Mouse (Mus musculus): ENCODE results near the gene Dner.
"Not testable (repeated sequence)": the region's sequence is repeated elsewhere in the genome, so short reads cannot be mapped to it uniquely, and the experiment has no call there.

Gene Dner

GRCm38 (mm10) chr1:84399118-84399517 lies 296.9 kb downstream of the Dner start:
- DNase-seq (ENCODE audit: low read depth, low spot score), result no peak

DNA sequence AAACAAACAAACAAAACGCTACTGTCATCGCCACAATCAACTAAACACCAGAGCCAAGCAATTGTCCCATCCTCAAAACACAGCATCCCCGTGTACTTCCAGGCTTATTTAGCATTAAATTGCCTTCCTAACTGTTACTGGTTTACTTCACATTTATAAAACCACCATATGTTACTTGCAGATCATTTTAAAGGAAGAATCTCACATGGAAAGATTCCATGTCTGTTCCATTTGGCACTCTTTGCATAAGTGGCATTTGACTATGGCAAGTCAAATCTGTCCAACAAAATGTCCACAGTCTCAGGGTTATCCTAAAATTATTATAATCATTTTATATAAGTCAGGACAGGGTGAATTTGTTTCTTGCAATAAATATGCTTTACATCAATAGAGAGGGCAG lies 299.2 kb downstream of the Dner start:
- DNase-seq (ENCODE audit: low read depth, low spot score), result no peak

- DNase-seq (ENCODE audit: low read depth, low spot score), result no peak
These were observed 300.1 kb downstream of the Dner start for GRCm38 (mm10) chr1:84395928-84396327.

DNA sequence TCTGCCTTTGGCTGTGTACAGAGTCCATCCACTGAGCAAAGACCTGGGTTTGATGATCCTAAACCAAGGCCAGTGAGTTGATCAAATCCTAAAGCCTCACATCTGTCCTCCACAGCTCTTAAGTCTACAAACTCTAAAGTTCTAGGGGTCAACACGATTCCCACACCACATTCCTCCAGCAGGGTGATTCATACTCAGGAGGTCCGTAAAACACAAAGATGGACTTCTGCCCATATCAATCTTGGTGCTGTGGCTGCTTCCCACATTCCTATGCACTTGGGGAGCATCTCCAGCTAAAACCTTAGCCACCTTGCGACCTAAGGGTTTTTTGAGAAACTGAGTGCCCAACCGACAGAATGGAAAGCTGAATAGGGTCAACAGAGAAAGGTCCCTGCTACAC lies 305.1 kb downstream of the Dner start:
- no peak for DNase-seq (ENCODE audit: low read depth, low spot score)

- peak; percentile 11 for DNase-seq (ENCODE audit: low read depth, low spot score)
These were observed 308.4 kb downstream of the Dner start for GRCm38 (mm10) chr1:84387616-84388015.

DNA sequence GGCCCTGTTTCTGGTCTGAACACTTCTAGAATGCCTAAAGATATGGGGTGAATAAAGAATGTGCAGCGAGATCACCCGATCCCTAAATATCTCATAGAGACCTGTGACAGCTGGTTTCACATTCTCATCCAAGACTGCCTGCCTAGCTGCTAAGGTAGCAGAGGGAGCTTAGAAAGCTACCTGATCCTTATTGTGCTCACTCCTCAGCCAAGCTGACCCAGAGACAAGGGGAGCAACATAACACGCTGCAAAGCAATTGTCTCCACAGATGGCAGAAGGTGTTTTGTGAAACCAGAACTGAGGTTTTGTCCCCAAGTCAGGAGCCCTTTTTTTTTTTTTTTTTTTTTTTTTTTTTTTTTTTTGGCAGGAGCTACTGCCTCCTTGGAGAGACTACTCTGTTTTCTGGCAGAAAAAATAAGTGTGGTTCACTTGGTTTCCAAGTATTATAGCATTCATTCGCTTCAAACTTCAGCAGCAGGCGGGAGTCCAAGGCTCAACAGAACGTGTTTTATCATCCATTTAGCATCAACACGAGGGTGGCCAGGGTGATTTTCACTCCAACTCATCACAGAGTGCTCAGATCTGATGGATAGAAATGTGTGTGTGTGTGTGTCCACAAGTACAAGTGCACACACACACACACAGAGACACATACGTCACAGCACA lies 309.4 kb downstream of the Dner start:
- no peak for DNase-seq (ENCODE audit: low read depth, low spot score)

DNA sequence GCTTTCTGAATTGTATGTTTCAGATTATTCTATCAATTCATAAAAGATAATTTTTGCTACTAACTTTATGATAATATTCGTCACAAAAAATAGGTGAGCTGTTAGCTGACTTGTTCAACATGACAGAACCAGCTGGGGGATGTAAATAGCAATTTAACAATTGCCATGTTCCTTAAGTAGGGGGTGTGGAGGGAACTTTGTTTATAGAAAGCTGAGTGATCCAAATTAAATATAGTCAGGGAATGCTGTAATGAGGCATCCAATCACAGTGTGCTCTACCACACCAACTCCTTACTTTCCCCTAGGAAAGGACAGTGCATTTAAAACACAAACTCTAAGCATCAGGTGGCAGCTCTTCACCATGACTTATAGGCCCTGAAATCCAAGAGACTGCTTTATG lies 313.3 kb downstream of the Dner start:
- no peak for DNase-seq (ENCODE audit: low read depth, low spot score)

- no peak for DNase-seq (ENCODE audit: low read depth, low spot score)
These were observed 314.0 kb downstream of the Dner start for GRCm38 (mm10) chr1:84382064-84382463.

- DNase-seq (ENCODE audit: low read depth, low spot score), result no peak
These were observed 315.1 kb downstream of the Dner start for GRCm38 (mm10) chr1:84380895-84381294.

DNA sequence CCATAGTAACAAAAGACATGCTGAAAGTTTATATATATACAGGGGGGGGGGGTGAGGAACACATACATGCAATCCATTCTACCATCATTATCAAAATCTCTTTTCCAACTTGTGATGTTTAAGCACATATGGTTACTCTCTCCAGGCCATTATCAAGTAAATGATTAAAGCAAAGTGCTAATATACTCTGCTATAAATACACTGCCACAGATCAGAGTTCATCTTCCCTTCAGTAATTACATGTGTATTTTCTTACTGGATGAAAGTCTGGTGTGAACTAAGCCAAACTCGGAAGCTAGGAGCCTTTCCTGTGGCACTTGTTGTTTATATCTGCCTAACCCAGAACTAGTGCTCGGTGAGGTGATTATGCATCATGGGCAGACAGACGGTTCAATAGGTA lies 328.3 kb downstream of the Dner start:
- DNase-seq (ENCODE audit: low read depth, low spot score), result no peak

GRCm38 (mm10) chr1:84366553-84366952 lies 329.5 kb downstream of the Dner start:
- DNase-seq (ENCODE audit: low read depth, low spot score), result no peak

- DNase-seq (ENCODE audit: low read depth, low spot score), result no peak
These were observed 332.1 kb downstream of the Dner start, which contains the start of gene Pid1 for GRCm38 (mm10) chr1:84363967-84364366. Pid1 (minus strand) TSS chr1:84364180.

DNA sequence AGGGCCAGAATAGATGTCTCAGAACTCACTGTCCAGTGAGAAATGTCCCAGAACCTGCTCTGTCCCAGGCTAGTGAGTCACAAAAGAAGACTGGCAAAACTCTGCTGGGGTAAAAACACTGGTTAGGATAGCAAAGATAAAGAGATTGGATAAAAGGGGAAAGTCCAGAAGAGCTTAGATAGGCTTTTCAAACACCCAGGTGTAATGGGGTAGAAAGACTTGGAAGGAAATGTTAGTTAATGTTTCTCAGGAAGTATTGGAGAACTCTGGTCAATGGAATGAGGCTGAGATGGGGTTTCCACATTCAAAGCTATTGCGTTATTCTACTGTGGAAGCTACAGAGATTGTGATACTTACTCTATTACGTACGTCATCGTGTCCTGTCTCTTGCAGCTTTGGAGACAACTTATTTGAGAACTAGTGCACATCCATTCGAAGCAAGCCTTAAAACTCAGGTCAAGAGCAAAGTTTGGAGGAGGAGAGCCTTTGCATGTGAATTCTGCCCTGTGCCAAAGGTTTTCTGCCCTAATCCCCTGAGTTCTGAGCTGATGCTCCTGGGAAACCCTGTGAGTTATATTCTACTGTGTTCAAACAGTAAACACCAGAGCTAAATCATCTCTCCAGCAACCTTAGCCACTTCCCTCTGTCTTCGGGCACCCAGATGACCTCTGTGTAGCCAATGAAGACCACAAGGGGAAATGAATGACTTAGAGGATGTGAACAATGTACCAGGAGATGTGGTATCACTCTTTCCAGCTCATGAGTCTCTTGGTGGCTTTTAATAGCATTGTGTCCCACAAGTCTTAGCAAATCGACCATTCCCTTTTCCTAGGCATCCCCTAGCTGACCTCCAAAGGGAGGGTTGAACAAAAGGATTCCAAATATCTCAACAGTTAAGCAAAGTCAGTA lies 333.1 kb downstream of the Dner start:
- DNase-seq (ENCODE audit: low read depth, low spot score), result no peak

DNA sequence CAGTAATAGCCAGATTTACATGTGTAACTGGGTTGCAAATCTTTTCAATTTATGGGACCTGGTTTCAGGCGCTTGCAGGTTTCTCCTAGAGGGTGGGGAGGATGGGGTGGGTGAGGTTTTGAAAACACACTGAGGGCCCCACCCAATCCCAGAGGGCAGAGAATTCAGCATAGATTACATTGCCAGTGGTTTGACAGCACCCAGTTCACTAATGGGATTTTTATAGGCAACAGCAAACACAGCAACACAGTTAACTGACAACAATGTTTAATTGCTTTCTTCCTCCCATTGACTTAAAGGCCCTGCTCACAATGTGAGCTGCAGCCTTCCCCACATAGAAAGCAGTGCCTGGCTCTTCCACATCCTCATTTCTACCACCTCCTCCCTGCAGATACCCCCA lies 333.8 kb downstream of the Dner start:
- no peak for DNase-seq (ENCODE audit: low read depth, low spot score)

DNA sequence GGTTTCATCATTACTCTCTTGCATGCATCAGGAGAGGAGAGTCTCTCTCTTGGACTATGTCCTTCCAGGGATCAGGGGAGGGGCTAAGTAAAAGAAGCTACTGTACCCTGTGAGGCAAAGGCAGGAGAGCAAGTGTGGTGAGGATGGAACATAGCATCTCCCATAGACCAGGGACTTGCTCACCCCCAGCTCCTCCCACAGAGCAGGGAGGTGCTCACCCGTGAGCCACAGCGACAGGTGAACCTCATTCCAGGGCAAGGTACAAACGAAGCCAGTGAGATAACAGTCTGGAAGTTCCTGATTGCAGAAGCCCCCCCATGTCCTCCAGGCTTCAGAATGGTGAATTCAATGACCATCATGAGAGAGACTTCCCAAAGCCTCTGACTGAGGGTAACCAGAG lies 334.6 kb downstream of the Dner start:
- no peak for DNase-seq (ENCODE audit: low read depth, low spot score)

DNA sequence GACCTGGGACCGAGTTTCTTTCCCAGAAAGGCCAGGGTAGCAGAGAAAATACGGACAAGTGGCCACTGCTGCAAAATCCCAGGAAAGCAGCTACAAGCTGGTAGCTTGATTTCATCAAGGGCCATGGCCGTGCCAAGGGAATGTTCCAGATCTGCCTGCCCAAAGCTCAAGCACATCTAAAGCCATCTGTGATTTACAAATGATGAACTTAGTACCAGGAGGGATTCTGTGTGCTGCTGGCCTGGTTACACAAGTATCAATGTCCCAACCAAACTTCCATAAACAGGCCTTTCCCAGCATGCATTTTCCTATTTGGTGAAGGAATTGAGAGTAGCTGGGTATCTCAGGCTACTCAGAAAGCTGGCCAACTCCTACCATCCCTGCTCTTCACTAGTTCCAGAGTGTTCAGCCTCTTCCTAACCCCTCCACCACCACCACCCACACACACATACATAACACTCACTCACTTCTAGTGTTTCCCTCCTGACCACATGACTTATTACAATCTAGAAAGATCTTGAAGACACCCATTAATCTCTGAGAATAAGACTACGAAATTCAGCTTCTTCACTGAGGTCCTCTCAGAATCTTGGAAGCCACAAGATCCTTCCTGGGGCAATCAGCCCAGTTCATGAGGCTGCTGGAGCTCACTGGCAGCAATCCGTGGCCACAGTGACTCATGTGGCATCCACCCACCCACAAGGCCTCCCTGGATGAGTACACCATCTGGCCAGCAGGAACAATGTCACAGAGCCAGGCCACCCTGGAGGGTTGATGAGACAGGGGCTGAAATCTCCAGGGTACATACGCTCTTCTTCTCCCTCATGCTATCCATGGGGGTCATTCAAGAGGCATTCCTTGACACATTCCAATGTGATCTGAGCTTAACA lies 336.2 kb downstream of the Dner start:
- no peak for DNase-seq (ENCODE audit: low read depth, low spot score)

- no peak for DNase-seq (ENCODE audit: low read depth, low spot score)
These were observed 338.8 kb downstream of the Dner start for GRCm38 (mm10) chr1:84357216-84357615.

DNA sequence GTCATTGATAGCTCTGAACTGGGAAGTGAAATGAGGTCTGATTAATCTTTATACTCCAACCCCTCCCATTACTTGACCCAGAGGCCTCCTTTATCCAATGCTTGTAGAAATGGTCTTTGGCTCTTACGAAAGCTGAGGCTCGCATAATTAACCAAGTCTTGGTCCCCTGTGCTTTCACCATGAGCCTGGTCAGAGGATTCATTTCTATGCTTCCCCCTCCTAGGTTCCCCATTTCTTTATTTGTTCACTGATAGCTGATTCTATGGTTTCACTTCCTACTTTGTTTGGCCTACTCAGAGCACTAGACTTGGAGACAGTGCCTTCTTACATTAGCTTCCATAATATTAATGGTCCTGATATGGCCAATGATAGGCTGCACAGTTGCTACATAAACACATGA lies 345.8 kb downstream of the Dner start:
- DNase-seq (ENCODE audit: low read depth, low spot score), result no peak

GRCm38 (mm10) chr1:84347796-84348476 lies 348.1 kb downstream of the Dner start:
- no peak for DNase-seq (ENCODE audit: low read depth, low spot score)

DNA sequence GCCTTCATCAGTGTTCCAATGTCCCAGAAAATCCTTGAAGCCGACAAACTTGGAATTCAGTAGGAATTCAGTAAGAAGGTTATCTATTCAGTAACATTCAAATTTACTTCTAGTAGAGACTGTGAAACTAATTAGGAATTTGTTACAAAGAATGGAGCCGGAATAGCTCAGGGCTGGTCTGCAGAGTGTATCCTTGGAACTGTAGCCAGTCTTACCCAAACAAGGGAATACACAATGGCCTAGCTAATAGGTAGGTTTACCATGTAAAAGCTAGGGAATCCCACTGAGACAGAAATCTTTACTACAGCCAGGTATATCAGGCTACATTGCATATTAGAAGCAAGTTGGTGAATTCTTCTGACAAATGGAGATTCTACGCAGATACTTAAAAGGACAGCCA lies 363.2 kb downstream of the Dner start:
- DNase-seq (ENCODE audit: low read depth, low spot score), result not testable (repeated sequence)

GRCm38 (mm10) chr1:84331861-84332260 lies 364.2 kb downstream of the Dner start:
- DNase-seq (ENCODE audit: low read depth, low spot score), result not testable (repeated sequence)

Measured in retina, adult 2 months (tissue).